Mouse (Mus musculus) spleen, postnatal 4 days (tissue): ENCODE measurements around the gene Kcnq1.

Experiments
- DNase-seq, 2 experiments: peaks; one replicate each; pipeline ENCODE4 v3.0.0; 2022; ENCODE audit warnings: low spot score in 2 of 2

Kcnq1 gene

DNA sequence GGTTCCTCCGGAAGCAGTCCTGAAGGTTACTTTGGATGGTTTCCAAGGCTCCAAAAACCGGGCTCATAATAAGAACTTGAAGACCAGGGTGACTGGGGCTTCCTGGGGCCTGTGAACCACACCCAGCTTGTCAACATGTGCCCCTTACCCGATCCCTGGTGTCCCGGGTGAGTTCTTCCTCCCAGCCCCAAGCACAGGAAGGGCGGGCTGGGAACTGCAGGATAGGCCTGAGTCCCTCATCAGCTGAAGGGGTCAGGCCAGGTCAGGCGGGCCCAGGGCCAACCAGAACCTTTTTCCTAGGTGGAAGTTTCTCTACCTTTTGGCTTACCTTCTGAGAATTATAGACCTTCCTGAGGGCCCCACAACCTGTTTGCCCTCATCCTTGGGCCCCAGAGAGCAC is 306.4 kb downstream of the Kcnq1 start:
- no peak for DNase-seq

DNA sequence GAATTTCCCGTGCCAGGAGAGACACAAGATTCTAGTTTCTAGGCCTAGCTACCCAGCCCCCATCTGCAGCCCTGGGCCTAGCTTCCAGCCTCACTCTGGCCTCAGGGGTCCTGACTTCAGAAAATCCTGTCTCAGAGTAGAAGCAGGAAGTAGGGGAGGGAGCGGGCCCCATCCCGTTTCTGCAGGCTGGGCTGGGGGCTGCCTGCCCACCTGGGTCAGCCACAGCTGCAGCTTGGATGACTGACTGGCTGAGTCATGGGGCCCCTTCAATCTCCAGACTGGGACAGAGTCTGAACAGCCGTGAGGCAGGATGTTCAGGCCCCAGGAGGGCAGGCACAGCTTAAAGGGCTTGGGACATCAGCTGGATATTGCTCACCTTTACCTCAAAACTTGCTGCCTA is 308.9 kb downstream of the Kcnq1 start:
- no peak for DNase-seq

GRCm38 (mm10) chr7:143416406-143416805 is 310.2 kb downstream of the Kcnq1 start:
- DNase-seq: no peak

DNA sequence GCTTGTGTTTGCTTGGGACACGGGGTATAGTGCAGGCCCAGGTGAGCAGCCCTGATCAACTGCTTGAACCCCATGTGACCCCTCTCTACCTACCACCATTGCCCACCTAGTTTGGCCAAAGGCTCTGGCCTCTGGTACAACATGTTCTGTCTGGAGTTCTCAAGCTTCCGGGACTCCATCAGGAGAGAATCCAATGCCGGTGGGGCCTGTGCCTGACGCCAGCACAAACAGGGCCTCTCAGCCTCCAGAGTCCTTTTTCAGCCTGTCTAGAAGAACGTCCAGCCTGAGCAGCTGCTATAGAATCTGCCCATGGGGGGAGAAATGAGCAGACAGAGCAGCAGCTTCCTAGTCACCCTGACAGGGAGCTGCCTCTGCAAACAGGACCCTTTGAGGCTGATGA is 311.7 kb downstream of the Kcnq1 start:
- no peak for DNase-seq

- no peak for DNase-seq
These were observed 313.5 kb downstream of the Kcnq1 start for GRCm38 (mm10) chr7:143419585-143420160.

- no peak for DNase-seq
These were observed 322.1 kb downstream of the Kcnq1 start for GRCm38 (mm10) chr7:143428142-143428813.

DNA sequence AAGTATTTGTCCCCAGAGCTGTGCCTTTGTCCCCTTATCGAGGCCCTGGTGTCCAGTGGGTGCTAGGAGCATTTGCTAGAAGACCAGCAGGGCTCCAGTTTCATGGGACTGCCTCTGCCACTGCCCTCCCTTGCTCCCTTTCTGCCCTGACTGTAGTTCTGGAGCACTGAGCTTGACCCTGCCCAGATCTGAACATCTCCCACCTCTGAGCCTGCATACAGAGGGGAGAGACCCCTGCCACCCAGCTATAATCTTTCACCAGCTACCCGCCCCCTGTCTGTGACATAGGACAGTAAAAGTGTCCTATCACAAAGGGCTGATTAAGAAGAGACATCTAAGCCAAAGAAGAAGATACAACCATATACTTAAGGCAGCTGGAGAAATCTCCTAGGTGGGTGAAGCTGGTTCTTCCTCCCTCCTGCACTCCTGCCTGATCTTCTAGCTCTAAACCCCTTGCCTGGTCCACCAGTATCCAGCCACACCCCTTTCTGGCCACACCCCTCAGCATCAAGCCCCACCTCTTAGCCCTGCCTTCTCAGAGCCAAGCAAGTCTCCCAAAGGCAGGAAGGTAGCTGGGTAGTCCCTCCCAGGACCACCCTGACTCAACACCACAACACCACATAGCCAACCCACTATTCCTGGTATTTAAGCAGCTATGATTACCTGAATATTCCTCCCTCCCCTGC is 322.8 kb downstream of the Kcnq1 start:
- DNase-seq: no peak

DNA sequence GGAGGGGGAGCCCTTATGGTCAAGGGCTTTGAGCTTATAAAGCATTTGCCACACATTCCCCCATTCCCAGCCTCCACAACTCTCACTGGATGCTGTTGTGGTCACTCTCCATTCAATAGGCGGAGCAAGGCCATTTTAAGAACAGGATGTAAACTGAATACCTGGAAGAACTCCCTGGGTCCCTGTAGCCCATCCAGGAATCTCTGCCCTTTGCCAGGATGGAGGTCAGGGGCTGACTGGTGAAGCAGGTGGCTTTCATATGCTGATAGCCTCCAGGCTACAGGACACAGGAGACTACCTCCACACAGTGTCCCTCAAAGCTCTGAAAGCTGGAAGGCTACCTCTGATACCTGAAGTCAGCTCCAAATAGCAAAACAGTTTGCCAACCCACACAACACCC is 326.5 kb downstream of the Kcnq1 start:
- DNase-seq: no peak

GRCm38 (mm10) chr7:143433331-143433730 is 327.2 kb downstream of the Kcnq1 start:
- DNase-seq: no peak

DNA sequence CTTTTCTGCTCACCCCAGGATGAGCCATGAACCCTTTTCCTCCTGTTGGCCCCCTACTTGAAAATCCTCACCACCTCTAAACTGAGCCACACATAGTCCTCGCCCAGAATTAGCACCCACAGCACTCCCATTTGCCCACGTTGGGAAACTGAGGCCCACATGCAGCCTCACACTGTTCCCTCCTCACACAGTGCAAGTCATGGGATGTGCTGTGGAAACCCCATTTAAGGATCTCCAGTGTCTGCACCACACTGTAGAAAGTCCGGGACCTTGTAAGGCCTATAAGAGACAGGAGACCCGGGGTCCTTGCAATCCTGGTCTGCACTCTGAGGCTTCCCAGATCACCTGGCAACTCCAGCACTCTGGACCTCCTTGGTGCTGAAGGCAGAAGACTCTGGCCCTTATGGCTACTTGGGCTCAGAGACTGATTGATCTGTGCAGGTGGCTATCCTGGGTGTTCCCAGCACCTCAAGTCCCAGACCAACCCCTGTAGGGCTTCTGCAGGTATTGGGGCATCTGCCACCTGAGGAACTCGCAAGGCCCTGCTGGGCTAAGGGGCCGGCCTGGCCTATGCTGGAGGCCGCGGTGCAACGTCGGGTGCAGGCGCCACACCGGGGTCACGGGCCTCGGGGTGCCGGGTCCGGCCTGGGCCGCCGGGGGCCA is 331.2 kb downstream of the Kcnq1 start:
- DNase-seq: no peak

DNA sequence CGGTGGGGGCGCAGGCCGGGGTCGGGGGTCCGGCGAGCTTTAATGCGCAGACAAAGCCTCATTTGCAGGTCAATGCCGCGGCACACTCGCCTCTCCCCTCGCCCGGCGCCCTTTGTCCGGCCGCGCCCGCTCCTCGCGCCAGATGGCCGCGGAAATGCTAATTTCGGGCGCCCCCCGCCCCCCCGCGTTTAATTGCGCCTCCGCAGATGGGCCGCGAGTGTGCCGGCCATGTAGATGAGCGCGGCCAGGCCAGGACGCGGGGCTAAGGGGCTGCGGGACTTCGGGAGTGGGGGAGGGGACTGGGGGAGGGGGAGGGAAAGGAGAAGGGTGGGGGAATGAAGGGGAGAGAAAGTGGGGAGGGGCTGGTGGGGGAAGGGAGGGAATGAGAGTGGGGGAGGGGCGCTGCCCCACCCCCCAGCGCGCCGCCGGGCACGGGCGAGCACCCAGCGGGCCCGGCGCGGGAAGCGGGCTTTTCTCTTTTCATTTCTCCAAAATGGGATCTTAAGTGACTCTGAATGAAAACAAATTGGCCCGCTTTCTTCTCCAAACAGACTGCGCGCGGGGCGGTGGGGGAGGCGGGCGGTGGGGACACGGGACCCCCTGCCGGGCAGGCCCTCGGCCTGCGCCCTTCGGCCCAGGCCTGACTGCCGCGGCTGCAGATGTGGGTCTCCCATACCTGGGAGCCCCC is 331.9 kb downstream of the Kcnq1 start:
- no peak for DNase-seq

- no peak for DNase-seq
These were observed 332.8 kb downstream of the Kcnq1 start for GRCm38 (mm10) chr7:143438965-143439364.

DNA sequence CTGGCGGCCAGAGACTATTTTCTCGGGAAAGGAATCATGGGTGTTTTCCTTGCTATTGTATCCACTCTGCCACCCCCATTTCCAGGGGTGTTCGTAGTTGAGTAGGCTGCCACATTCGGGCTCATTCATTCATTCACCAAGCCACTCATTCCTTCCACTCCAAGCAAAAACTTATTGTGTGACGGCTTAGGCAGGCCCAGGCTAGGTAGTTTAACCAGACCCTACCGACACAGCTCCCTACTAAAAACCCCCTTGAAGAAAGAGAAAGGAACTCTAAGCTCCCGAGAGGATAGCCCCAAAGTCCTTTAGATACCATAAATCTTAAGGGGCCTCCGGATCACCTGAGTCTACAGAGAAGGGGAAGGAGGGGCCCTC is 338.4 kb downstream of the Kcnq1 start:
- DNase-seq: no peak

DNA sequence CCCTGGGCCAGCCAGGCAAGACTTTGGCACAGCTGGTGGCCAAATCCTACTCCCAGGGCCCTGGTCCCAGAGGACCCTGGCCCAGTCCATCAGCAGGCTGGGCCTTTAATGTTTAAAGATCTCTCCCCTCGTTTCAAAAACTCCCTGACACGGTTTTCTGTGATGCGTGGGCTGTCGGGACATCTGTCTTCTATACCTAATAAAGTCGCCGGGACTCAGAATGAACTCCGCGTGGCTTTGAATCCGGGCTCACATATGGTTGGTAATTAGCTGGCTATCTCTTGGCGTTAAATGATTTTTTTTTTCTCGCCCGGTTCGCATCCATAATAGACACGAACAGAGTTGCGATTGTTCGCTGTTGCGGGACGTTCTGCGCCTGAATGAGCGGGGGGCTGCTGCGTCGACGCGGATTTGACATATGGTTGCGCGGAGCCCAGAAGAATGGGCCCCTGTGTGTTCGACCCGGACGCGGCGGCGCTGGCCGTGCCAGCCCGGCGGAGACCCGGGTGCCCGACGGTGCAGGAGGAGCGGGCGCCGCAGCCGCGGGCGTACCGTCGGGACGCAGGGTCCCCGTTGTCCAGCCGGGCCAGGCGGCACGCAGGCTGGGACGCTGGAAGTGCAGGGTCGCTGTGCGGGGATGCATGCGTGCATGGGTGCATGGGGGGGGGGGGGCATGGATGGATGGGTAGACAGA is 338.9 kb downstream of the Kcnq1 start:
- no peak for DNase-seq

DNA sequence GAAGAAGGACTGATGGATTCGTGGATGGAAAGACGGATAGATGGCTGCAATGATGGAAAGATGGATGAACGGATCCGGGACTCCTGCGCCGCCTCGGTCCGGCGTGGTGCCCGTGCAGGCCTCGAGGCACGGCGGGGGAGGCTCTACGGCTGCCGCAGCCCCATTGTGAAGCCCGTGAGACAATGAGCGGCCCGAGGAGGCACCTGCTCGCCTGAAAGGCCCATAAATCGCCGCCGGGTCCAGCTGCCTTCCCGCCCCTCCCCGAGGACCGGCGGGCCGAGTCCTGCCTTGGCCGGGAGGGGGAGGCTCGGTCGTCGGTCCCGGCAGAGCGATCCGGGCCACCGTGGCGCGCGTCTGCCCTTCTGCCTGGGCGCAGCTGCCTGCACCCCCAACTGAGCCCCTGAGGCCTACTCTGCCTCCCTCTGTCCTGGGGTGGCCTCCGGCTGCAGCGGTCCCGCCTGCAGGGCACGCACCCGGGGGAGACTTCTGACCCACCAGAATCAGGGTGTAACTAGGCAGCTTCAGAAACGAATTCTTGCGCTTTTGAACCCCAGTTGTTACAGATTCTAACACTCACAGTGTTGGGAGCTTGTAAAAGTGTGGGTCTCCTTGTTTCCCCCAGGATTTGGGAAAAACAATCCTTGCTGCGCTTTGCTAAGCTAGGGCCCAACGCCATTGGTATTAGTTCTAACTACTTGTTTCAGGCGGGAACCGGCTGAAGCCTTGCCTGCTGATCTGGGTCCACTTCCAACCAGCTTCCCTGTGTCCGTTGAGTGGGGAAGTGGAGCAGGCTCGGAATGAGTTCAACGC is 339.7 kb downstream of the Kcnq1 start:
- no peak for DNase-seq

- no peak for DNase-seq
These were observed 341.0 kb downstream of the Kcnq1 start for GRCm38 (mm10) chr7:143447130-143447529.

DNA sequence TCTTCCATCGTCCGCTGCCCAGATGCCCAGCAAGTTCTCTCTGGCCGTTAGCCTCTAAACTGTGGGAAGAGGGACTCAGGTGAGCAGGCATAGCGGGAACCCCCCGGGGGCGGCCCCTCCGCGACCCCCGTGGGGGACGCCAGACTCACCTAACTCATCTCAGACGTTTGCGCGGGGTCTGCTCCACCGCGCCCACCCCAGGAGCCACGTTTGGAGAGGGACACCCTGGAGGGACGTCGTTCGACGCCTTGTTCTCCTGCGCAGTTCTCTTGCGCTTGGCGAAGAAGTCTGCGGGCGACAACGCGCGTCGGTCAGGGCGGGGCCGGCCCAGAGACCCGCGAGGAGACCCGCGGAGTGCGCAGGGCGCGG is 352.8 kb downstream of the Kcnq1 start:
- no peak for DNase-seq

DNA sequence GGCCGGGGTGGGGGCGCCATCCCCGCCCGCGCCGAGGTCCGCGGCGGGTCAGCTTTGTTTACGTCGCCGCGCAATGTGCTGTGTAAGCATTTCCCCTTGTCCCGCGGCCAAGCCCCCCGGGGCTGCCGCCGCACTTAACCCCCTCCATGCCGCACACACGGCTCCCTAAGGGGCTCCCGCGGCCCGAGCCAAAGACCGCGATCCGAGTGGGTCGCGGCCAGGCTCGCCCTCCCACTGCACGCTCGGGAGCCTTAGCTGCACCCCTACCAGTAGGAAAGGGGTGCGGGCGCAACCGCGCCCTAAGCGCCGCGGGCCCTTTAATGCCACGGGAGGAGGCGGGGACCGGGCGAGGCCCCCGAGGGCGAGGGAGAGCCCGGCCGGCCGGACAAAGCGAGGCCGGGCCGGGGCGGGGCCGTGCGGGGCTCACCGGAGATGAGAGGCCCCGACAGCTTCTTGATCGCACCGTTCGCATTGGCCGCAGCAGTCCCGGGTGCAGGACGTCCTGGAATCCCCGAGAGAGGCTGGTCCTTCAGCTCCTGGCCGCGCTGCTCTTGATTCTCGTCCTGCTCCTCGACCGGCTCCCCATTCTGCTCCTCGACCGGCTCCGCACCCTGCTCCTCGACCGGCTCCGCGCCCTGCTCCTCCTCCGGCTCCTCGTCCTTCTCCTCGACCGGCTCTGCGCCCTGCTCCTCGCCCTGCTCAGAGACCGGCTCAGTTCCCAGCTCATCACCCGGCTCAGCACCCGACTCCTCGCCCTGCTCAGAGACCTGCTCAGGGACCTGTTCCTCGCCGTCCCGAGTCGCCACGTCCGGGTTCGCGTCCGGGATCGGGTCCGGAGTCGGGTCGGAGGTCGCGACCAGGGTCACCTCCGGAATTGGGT is 353.4 kb downstream of the Kcnq1 start:
- peak in 1 of 2 experiments; percentile 70 for DNase-seq

DNA sequence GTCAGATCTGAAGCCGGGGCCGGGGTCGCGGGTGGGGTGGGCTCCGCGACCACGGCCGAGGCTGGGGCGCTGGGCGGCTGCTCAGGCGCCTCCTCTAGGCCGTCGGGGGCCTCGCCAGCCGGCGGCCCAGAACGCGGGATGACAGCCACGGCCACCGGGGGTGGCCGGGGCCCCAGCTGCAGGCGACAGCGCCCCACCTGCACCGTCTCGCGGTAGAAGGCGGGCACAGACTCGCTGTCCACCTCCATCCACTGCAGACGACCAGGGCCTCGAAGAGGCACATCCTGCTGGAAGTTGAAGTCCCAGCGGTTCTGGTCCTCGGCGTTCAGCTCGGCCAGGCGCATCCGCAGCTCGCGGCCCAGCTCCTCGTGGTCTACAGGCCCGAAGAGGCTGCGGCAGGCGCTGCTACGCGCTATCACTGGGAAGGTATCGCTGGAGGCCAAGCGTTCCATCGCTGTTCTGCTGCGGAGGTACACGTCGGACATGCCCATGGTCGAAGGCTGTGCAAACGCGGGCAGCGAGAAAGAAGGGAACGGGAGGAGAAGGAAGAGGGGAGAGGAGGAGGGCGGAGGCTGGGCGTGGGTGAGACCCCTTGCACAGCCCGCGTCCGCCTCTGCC is 354.2 kb downstream of the Kcnq1 start:
- no peak for DNase-seq
